Mouse (Mus musculus): ENCODE data around the gene Ighmbp2.

DNA sequence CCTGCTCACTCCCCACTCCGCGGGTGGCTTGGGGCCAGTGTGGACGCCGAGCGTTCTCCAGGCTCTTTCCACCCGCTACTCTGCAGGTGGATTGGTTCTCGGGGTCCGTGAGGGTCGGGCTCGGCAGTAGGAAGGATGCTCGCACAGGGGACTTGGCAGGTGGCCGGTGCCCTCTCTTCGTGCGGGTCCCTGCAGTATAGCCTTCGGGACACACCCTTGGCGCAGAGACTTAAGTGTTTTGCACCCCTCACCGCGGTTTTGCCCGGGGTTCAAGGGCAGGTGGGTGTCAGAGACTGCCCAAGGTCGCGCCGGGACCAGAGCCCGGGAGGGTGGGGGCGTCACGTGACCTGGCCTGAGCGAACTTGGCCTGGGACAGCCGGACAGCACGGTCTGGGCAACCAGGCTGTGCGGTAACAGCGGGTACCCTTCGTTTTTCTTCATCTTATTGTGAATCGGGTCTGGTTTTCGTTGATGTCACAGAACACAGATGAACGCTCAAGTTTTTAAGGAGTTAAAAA is 41.0 kb upstream of the Ighmbp2 start:
- no peak for TF ChIP-seq POLR2A (IDR thresholded peaks at IDR 0.05; ENCODE audit: extremely low read depth, insufficient read depth, low read length)
- TF ChIP-seq CTCF (IDR thresholded peaks at IDR 0.05; ENCODE audit: extremely low read depth, insufficient read depth, low read length), result no peak
